Mouse (Mus musculus) stomach, embryonic 14.5 days (tissue): ENCODE data around the gene Il1rl1. TPM values are rescaled to one million over a fixed set of nuclear protein-coding genes. Genes with fewer than 3 reads are reported as not detected.
A peak's percentile ranks its signal among the peaks of the same experiment; 100 is the strongest.

Experiments
- ATAC-seq: fragments of 200-750 bp; cut with Nextera tagmentation; 2 replicates; pipeline ENCODE4 v1.8.0; 2017; ENCODE audit warnings: low read depth, moderate TSS enrichment; ENCODE audit not compliant: insufficient number of reproducible peaks, insufficient read depth, low FRiP score
- H3K27ac ChIP-seq: fragments of 300-500 bp; sonication (generic); 2 replicates; pipeline ENCODE4 v1.5.1; 2014; ENCODE audit warnings: mild to moderate bottlenecking, low read length, moderate library complexity, mixed read lengths
- H3K27me3 ChIP-seq: fragments of 300-500 bp; sonication (generic); 2 replicates; pipeline ENCODE4 v1.6.1; 2014; ENCODE audit warnings: low read length, control low read depth, mixed read lengths; ENCODE audit not compliant: control insufficient read depth, insufficient read depth
- H3K36me3 ChIP-seq: fragments of 300-500 bp; sonication (generic); 2 replicates; pipeline ENCODE4 v1.6.1; 2014; ENCODE audit warnings: mild to moderate bottlenecking, control low read depth, low read length, moderate library complexity, mixed read lengths; ENCODE audit not compliant: control insufficient read depth, insufficient read depth
- H3K4me1 ChIP-seq: fragments of 300-500 bp; sonication (generic); 2 replicates; pipeline ENCODE4 v1.6.1; 2014; ENCODE audit warnings: low read length, control low read depth, mixed read lengths; ENCODE audit not compliant: control insufficient read depth, insufficient read depth
- H3K4me2 ChIP-seq: fragments of 300-500 bp; sonication (generic); replicated peaks from 2 replicates; pipeline ENCODE4 v1.6.1; 2014; ENCODE audit warnings: low read depth, low read length, control low read depth
- H3K4me3 ChIP-seq: fragments of 300-500 bp; sonication (generic); 2 replicates; pipeline ENCODE4 v1.5.1; 2014; ENCODE audit warnings: low read depth, low read length, control low read depth
- H3K9ac ChIP-seq: fragments of 300-500 bp; sonication (generic); replicated peaks from 2 replicates; pipeline ENCODE4 v1.6.1; 2014; ENCODE audit warnings: low read depth, mild to moderate bottlenecking, control low read depth, low read length, moderate library complexity, mixed read lengths
- H3K9me3 ChIP-seq: fragments of 300-500 bp; sonication (generic); 2 replicates; pipeline ENCODE4 v1.6.1; 2016; ENCODE audit warnings: low read depth, low read length, control low read depth; ENCODE audit not compliant: control insufficient read depth
- WGBS: fragments of 180-500 bp; shearing (Covaris S2); extraction: QIAGEN DNeasy Blood & Tissue Kit; methylation state at CpG from one replicate; pipeline ENCODE4 v1.1.7; 2014; 5-methylcytosine and 5-hydroxymethylcytosine counted together
- polyA plus RNA-seq: library from polyadenylated mRNA; unstranded; fragments of >200 nt; fragmentation: Nextera tagmentation; extraction: Ambion mirVana; gene quantifications from 2 replicates; pipeline ENCODE4 v1.2.1, GENCODE M21; 2014

Gene Il1rl1
- polyA plus RNA-seq, 1 experiment from 2014 or later, result 0.35 TPM

DNA sequence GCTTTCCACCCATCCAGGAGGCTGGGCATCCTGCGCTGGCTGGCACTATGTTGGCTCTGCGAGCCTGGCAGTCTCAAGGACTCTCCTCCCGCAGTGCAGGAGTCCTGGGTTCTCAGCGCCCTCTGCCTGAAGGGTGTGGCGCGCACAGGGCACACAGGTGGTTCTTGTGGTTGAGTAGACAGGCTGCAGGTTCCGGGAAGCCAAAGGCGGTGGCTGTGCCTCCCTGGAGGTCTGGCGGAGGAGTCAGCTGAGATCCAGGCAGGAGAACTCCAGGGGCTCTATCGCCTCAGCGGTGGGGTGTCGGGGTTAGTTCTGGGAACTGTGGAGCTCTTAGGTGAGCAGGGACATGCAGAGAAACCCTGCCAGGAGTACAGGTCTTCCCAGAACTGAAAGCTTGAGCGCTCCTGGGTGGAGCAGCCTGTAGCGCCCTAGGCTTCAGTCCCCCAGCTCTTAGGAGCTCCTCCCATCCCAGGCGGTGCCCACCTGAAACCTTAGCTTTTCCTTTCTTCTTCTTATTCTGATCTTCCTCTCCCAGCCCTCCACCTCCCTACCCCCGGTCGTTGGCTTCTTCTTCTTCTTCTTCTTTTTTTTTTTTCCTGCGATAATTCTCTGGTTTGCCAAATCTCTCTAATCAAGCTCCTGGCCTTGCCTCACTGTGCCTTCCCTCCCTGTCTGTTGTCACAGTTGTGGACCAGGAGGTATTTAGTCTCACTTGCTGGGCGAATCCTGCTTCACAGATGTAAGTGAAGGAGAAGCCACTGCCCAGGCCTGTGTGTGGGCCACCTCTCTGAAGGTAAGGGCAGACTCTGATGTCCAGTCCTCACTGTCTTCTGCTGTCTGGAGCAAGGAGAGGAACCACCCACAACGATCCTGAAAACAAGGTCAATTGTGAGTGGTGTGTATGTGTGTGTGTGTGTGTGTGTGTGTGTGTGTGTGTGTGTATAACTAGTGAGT lies 36.4 kb downstream of the Il1rl1 start, which contains the start of gene Il18r1:
Gene Il18r1, plus strand, starts transcription at position 76 of the 954 bp plus-strand sequence.
- 39% methylated on average over 20 of the region's 20 CpGs for WGBS
- no peak within 1 kb of the TSS for H3K9ac ChIP-seq
- peak within 1 kb of the TSS; percentile 14; the same call in 1 of the 2 replicates for H3K4me2 ChIP-seq

DNA sequence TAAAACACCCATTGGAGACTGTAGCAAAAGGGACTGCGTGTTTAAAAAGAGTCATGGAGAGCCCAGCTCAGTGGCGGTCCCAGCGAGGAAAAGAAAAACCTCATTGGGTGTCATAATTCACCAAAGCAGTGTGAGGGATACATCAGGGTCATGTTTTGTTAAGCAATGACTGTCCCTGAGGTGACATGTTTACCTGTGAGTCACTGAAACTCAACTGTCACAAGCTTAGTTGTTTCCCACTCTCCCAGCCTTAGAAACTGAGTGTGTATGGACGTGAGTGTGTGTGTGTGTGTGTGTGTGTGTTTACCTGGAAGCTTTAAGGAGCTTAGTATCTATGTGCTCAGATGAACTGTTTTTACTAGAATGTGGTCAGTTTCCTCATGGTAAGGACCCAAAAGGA lies 37.9 kb downstream of the Il1rl1 start:
- Histone ChIP-seq H3K9ac (no peak overlapping the region), H3K36me3 (no peaks in the 10 kb centered on the region), H3K4me3 (no peak overlapping the region), H3K27ac (no peak overlapping the region), H3K9me3 (no peaks in the 10 kb centered on the region), H3K27me3 (no peaks in the 10 kb centered on the region), H3K4me2 (no peak overlapping the region), H3K4me1 (no peaks in the 10 kb centered on the region)
- no peak for ATAC-seq
- WGBS, result 85% methylated on average over 4 of the region's 4 CpGs

More for the DNA sequence above, 36.4 kb downstream of the Il1rl1 start, which contains the start of gene Il18r1:
- H3K9me3 ChIP-seq, result no peaks in the 10 kb centered on the region
- H3K27me3 ChIP-seq, result no peaks in the 10 kb centered on the region
- no peak within 1 kb of the TSS for H3K27ac ChIP-seq
- no peaks in the 10 kb centered on the region for H3K36me3 ChIP-seq
- no peak for ATAC-seq
- H3K4me3 ChIP-seq, result no peak within 1 kb of the TSS
- H3K4me1 ChIP-seq, result no peaks in the 10 kb centered on the region

DNA sequence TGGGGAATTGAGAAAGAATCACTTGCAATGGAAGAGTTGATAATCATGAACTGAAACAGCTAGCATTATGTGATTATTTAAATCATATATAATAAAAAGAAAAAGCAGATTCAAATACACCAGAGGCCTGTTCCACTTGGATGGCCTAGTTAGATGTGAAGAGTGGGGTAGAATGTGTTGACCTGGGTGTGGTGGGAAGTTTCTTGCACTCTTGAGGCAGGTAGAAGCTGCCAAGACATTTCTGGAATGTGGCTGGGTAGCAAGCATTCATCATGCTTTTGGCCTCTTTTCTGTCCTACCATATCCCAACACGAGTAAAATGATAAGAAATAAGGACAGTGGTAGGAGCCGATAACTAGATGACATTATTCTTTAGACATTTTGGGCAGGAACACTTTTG lies 39.4 kb downstream of the Il1rl1 start:
- H3K27me3 ChIP-seq, result no peaks in the 10 kb centered on the region
- no peaks in the 10 kb centered on the region for H3K4me1 ChIP-seq
- no peak overlapping the region for H3K4me2 ChIP-seq
- H3K9me3 ChIP-seq, result no peaks in the 10 kb centered on the region
- no peak overlapping the region for H3K4me3 ChIP-seq
- 68% methylated on average over 2 of the region's 2 CpGs for WGBS
- no peak for ATAC-seq
- H3K27ac ChIP-seq, result no peak overlapping the region
- no peaks in the 10 kb centered on the region for H3K36me3 ChIP-seq
- H3K9ac ChIP-seq, result no peak overlapping the region

DNA sequence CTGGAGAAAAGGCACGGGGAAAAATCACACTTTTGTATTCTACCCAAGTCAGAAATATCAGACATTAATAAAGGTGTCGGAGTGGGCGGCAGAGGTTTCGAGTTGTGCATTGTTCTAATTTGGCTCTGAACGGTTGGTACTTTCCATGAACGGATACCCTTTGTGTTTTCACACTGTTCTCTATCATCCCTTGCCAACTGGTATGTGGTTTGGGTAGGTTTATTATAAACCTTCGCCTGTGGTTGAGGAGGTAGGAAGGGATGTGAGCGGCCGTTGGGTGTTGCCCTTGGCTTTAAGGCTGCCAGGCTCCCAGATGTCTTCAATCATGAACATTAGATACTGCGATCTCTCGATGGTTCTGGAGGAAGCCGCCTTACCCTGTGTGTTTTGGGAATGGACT lies 40.5 kb downstream of the Il1rl1 start:
- 84% methylated on average over 12 of the region's 12 CpGs for WGBS
- Histone ChIP-seq H3K27ac (no peak overlapping the region), H3K27me3 (no peaks in the 10 kb centered on the region), H3K36me3 (no peaks in the 10 kb centered on the region), H3K4me3 (no peak overlapping the region), H3K9me3 (no peaks in the 10 kb centered on the region), H3K4me1 (no peaks in the 10 kb centered on the region), H3K4me2 (no peak overlapping the region), H3K9ac (no peak overlapping the region)
- ATAC-seq, result no peak

DNA sequence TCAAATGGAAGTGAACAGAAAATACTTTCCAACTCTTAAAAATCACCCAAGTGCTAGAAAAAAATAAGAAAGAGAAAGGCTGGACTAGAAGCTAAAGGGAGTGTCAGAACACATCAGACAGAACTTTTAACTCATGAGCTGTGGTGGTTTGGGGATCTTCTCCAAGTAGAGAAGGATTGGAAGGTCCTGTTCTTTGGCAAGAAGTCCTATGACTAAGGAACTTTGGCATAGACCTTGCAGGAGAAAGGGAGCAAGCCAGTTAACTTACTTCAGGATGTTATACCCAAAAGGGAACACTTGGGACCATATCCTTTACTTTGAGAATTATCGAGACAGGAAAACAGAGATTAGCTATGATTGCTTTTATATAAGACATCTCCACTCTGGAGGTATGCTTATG lies 43.0 kb downstream of the Il1rl1 start:
- H3K9me3 ChIP-seq, result no peaks in the 10 kb centered on the region
- H3K36me3 ChIP-seq, result no peaks in the 10 kb centered on the region
- H3K27me3 ChIP-seq, result no peaks in the 10 kb centered on the region
- no peak overlapping the region for H3K27ac ChIP-seq
- WGBS, result 97% methylated on average over 1 of the region's 1 CpGs
- no peak for ATAC-seq
- H3K9ac ChIP-seq, result no peak overlapping the region
- no peak overlapping the region for H3K4me3 ChIP-seq
- no peak overlapping the region for H3K4me2 ChIP-seq
- no peaks in the 10 kb centered on the region for H3K4me1 ChIP-seq

DNA sequence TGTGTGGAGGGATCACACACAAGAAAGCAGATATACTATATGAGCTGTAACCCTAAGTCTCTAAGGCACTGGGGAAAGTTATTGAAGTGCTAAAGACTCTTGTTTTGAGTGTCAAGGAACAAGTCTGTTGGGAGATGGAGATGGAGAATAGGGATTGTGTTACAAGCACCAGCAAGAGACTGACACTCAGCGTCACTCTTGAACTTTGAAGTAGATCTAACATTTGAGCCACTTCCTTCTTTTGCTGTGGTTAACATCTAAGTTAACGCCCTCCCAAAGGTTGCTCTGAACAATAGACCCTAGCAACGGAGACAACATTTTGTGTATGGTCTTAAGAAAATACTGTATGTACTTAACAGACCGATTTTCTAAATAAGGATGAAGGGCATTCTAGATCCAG lies 44.3 kb downstream of the Il1rl1 start:
- Histone ChIP-seq H3K27me3 (no peaks in the 10 kb centered on the region), H3K4me2 (no peak overlapping the region), H3K4me3 (no peak overlapping the region), H3K9me3 (no peaks in the 10 kb centered on the region), H3K4me1 (no peaks in the 10 kb centered on the region), H3K36me3 (no peaks in the 10 kb centered on the region), H3K9ac (no peak overlapping the region), H3K27ac (no peak overlapping the region)
- ATAC-seq, result no peak
- 88% methylated on average over 4 of the region's 4 CpGs for WGBS

DNA sequence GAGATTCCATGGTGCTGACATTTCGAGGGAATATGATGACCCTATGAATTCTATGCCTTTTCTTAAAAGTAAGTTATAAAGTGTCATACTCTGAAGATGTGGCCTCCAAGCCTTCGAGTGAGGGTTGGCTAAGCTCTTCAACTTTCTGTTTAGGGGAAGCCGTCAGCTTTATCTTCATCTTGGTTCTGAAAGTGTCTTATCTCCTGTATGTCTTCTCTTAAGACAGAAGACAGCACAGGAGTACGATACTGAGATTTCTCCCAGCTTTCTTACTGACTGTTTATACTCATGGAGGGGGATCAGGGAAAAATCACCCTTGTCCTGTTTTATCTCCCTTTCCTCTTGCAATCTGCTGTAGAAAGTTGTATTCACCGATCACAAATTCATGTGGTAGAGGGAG lies 45.0 kb downstream of the Il1rl1 start:
- H3K36me3 ChIP-seq, result no peaks in the 10 kb centered on the region
- WGBS, result 70% methylated on average over 5 of the region's 5 CpGs

DNA sequence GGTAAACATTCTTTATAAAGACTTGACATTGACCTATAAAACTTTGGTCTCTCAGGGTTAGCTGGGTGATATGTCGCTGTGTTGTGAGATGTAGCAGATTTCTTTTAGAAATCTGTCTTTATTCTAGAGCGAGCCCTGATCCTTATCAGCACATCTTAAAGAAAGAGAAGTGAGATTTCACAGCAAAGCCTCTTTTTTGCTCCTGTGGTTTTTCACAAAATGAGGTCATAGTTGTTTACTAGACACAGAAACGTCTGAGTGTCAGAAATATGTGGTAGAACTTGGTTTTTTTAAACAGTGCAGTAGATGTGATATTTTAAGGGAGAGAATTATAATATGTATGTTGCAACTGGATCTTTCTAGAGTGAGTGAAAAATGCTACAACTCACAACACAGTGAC lies 46.3 kb downstream of the Il1rl1 start:
- Histone ChIP-seq H3K9me3 (no peaks in the 10 kb centered on the region), H3K27ac (no peak overlapping the region), H3K36me3 (no peaks in the 10 kb centered on the region), H3K27me3 (no peaks in the 10 kb centered on the region), H3K9ac (no peak overlapping the region), H3K4me3 (no peak overlapping the region), H3K4me1 (no peaks in the 10 kb centered on the region), H3K4me2 (no peak overlapping the region)
- ATAC-seq, result no peak
- 48% methylated on average over 3 of the region's 3 CpGs for WGBS

More for the DNA sequence above, 45.0 kb downstream of the Il1rl1 start:
- Histone ChIP-seq H3K4me1 (no peaks in the 10 kb centered on the region), H3K27ac (no peak overlapping the region), H3K9me3 (no peaks in the 10 kb centered on the region), H3K4me3 (no peak overlapping the region), H3K27me3 (no peaks in the 10 kb centered on the region), H3K9ac (no peak overlapping the region), H3K4me2 (no peak overlapping the region)
- no peak for ATAC-seq
